Mouse (Mus musculus) thymus, adult 2 months (tissue): ENCODE measurements at regions not wholly inside any gene's neighbourhood (a gene's known extent, or its start where the extent isn't known, plus 50 kb on each side); places are given as distances from the start of the nearest gene placed in this dataset.

Experiments
- CTCF ChIP-seq: fragments of 200-500 bp; IDR thresholded peaks from 2 replicates; pipeline ENCODE4 v1.5.1; 2012; ENCODE audit warnings: mild to moderate bottlenecking, control low read depth, low read length, moderate library complexity, borderline replicate concordance; ENCODE audit not compliant: control insufficient read depth, poor library complexity, insufficient read depth; ENCODE audit errors: extremely low read depth
- POLR2A ChIP-seq: fragments of 200-500 bp; IDR thresholded peaks from 2 replicates; pipeline ENCODE4 v1.6.1; 2012; ENCODE audit warnings: mild to moderate bottlenecking, low read length, control low read depth, moderate library complexity; ENCODE audit not compliant: control insufficient read depth, poor library complexity, insufficient read depth; ENCODE audit errors: extremely low read depth

- TF ChIP-seq POLR2A (no peak), CTCF (no peak)
Measured at GRCm38 (mm10) chr12:98343653-98344052, 75.2 kb downstream of the Gpr65 start.
